Mouse (Mus musculus) erythroblast, adult 5-6 weeks (primary cell): ENCODE measurements around the gene Thap12. TPM values are rescaled to one million over a fixed set of nuclear protein-coding genes. Genes with fewer than 3 reads are reported as not detected.
A peak's percentile ranks its signal among the peaks of the same experiment; 100 is the strongest.

Experiments used
- ATAC-seq: replicated peaks from 2 replicates; pipeline ENCODE4 v1.8.0; 2016; ENCODE audit warnings: moderate number of reproducible peaks, mild to moderate bottlenecking, moderate TSS enrichment, inconsistent platforms; ENCODE audit not compliant: poor library complexity, low FRiP score, severe bottlenecking
- total RNA-seq, 2 experiments: library from RNA; stranded (forward) in 1 of 2; stranded (reverse) in 1 of 2; fragments of 150-400 nt in 1 of 2; fragments of 200-764, 138-1000 nt in 1 of 2; gene quantifications; 2 replicates each; pipeline versions ENCODE4 v1.2.3 to v1.2.4; 2015 to 2017; ENCODE audit warnings: low replicate concordance in 2 of 2

Thap12 gene
- total RNA-seq (2015; ENCODE audit: low replicate concordance), result 4.8 and 11.3 TPM in 2 replicates
- total RNA-seq (2017; ENCODE audit: low replicate concordance), result 7.2 and 11.8 TPM in 2 replicates

- peak; percentile 97 for ATAC-seq
Observed at GRCm38 (mm10) chr7:98702283-98703240, at the start of gene Thap12. TSS of gene Thap12 (plus strand) at chr7:98703103.

- ATAC-seq, result peak; percentile 79
Observed at GRCm38 (mm10) chr7:98655681-98656530, 47.0 kb upstream of the Thap12 start.

DNA sequence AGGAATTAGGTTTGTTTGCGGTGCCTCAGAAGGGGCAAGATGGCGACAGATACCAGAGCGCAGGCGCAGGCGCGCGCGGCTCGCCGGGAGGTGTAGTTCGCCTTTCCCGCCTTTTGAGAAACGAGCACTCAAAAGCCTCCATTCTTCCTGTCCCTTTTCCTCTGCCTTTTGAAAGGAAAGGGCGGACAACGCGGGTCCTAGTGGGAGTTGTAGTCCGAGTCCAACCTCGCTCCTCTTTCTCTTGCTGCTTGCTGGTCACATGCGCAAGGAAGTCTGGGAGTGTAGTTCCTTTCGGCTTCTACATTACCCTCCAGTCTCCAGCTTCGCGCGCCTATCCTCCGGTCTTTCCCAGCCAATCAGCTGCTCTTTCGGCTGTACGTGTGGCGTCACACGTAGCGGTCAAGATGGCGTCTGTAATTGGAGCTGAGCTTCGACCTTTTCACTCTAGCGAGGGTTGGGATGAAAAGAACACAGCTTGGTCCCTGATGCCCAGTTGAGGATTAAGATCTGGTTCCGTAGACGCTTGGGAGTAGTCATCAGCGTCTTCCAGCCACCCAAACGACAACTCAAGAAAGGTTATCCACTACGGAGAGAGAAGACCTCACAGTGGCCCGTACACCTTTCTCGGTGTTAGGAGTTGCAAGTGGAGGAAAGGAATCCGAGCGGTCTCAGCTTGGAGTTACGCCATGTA lies 46.2 kb upstream of the Thap12 start, which contains the start of gene Emsy:
Gene Emsy (minus strand): TSS at position 253 of the 691 bp plus-strand sequence.
- ATAC-seq, result peak; percentile 95

DNA sequence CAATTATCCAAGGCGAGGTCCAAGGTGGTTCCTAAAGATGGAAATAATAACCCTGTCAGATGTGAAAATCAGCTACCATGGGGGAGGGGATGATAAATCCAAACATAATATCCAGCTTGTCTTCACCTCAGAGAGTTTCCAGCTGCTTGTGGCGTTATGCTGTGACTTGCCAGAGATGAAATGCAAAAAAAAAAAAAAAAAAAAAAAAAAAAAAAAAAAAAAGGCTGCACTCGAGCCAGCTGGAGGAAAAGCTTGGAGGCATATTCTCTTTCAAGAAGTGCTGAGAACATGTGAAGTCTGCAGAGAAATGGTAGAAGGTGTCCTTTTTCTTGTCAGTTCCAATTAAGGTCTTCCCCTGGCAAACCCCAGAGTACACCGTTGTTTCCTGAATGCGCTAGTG lies 37.7 kb upstream of the Thap12 start:
- no peak for ATAC-seq

DNA sequence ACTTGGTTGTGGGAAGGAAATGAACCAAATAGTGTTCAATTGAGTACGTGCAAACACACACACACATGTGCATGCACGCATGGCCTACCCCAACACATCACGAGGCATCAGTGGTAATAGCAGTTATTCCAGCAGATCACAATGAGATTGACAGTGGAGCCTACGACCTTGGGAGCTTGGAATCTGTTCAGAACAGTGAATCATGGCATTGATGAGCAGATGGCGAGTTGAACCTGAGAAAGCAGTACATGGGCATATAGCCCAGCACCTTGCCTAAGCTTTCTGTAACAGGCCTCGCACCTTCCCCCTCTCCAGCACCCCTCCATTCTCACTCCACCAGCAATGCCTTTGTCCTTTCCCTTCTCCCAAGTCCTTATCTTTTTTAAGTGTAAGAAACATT lies 37.2 kb upstream of the Thap12 start:
- ATAC-seq, result no peak

GRCm38 (mm10) chr7:98667956-98668746 lies 34.8 kb upstream of the Thap12 start:
- no peak for ATAC-seq

DNA sequence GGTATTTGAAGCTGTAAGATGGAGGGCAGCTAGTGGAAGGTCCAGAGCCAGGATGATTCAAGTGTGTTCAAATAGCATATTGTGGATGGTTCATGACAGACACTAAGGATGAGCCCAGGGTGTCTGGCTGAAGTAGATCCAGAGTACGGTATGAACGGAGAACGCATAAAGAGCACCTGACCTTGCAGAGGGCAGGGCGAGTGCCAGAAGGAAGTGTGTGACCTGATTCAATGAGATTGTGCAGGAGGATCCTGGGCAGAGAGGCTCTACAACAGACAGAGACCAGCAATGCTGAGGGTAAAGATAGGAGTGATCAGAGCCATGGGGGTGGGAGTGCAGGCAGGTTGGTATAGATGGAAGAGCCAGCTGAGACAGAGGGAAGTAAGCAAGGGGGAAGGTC lies 32.1 kb upstream of the Thap12 start:
- ATAC-seq, result no peak

DNA sequence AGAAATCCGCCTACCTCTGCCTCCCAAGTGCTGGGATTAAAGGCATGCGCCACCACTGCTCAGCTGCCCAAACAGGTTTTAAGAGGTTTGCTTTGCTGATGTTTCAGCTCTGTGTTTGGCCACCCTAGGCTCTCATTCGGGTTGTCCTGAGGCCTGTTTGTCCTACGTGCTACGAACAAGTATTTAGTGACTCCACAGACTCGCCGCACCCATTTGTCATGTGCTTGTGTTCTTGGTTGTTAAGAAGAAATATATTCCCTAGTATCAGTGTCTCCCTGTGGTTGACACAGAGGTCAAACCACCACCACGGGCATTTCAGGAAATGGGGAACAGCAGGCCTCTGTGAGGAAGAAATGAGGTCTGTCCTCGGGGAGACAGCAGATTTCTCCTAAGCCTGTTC lies 31.5 kb upstream of the Thap12 start:
- ATAC-seq, result no peak

GRCm38 (mm10) chr7:98672241-98672955 lies 30.5 kb upstream of the Thap12 start:
- ATAC-seq, result no peak

GRCm38 (mm10) chr7:98674344-98674743 lies 28.6 kb upstream of the Thap12 start:
- ATAC-seq, result no peak

DNA sequence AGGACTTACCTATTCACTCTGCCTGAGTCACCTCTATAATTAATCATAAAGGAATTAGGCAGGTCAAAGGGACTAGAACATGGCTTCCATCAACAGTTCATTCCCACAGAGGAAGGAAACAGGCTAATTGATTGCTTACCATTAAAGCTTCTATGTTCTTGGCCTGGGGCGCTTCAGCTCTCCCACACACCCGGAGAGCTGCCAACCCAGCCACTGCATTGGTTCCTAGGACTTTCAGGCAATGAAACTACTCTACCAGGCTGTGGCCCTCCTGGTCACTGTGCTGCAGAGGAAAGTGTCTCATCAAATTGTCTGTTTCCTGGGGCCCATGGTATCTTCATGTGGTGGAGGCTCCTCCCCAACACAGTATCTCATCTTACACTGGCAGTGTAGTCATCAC lies 25.4 kb upstream of the Thap12 start:
- ATAC-seq, result no peak

- ATAC-seq, result no peak
Observed at GRCm38 (mm10) chr7:98678441-98678840, 24.5 kb upstream of the Thap12 start.

- ATAC-seq, result no peak
Observed at GRCm38 (mm10) chr7:98680691-98681090, 22.2 kb upstream of the Thap12 start.

- no peak for ATAC-seq
Observed at GRCm38 (mm10) chr7:98682821-98683220, 20.1 kb upstream of the Thap12 start.

GRCm38 (mm10) chr7:98685895-98686294 lies 17.0 kb upstream of the Thap12 start:
- no peak for ATAC-seq

DNA sequence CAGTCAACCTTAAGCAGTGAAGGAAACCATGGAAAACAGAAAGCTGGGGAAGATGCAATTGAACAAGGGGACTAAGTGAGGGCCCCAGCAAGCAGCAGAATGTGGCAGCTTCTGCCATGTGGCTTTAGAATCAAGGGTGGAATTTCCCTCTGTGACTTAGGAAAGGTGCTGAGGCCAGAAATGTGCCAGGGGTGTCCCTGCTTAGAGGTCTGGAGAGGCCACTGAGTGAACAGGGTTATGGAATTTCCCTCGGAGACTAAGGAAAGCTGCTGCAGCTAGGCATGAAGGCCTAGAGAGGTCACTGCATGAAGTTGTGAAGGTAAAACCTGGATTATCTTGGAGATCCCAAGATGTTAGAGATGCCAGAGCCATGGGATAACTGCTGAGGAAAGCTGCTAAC lies 12.8 kb upstream of the Thap12 start:
- no peak for ATAC-seq

- ATAC-seq, result no peak
Observed at GRCm38 (mm10) chr7:98690831-98691230, 12.1 kb upstream of the Thap12 start.

DNA sequence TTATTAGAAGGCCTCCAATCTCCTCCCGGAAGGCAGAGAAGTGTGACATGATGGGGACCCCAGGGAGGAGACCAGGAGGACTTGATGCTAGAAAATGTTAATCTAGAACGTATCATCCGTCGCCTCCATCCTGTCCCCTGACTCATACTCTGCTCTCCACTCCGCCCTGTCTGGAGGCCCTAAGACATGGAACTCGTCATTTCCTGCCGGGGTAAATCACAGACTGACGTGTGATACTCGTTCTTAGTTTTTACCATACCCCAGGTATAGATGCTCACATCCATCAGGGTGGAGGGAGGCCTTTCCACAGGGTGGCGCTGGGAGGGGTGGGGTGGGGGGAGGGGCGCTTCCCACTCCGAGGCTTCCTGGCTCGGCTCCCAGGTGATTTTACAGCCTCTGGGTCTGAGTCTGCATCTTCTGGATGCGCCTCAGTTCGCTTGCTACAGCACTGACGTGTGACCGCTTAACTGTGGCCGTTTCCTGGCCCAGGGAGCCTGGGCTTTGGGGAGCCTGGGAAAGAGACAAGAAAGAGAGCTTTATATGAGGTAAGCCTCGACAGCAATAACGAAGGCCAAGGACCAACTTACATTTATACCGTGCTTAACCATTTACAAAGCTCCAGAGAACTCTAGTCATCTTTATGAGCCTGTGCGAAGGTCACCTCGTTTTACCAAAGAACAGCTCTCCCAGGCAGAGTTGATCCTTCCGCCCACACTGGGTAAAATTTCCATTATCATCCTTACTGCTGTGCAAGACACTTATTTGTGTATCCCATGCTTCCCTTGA lies 9.9 kb upstream of the Thap12 start:
- no peak for ATAC-seq
